Comparison of ENCODE assay signal across 8 mouse cellular contexts in the genomic region with DNA sequence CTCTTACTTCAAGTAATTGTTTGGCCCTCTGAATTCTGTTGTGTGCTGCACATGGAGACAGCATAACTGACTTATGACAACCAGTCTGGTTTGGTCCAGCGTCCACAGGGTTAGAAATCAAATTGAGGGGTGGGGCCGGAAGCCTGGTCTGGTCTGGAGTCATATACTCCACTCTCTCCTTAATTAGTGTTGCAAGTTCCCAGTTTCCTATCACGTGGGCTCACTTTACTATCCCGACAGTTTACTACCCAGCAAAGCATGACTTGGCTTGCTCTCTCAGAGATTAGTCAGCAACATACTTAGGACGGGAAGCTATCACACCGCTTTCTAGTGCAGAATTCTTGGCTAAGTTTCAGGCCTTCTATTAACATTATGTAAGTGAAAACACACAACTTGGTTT. TPM values are rescaled to one million over a fixed set of nuclear protein-coding genes. Genes with fewer than 3 reads are reported as not detected.
DNase-seq lines count a peak whose midpoint lies in the region; ATAC-seq and TF ChIP-seq lines count a peak whose summit lies in the region.

No protein-coding gene starts in this region.

- DNase-seq in adrenal gland, adult 8-10 months: peak; percentile 29
- DNase-seq in adrenal gland, postnatal 4 days (ENCODE audit: low spot score in 2 of 2): no peak
- DNase-seq in fibroblast of lung, adult 2 months (ENCODE audit: low read depth): peak; percentile 81
- DNase-seq in kidney, adult 18-20 months: peak; percentile 58
- peak; percentile 31 for DNase-seq in liver, postnatal 0 days
- no peak for DNase-seq in retina, embryonic 14.5 days (ENCODE audit: low spot score)
- DNase-seq in right cerebral cortex, postnatal 36 days (ENCODE audit: low spot score in 2 of 2): no peak

- WGBS in liver, postnatal 0 days (ENCODE audit: insufficient replicate concordance): 28% methylated on average over 6 of the region's 6 CpGs
- 74% methylated on average over 6 of the region's 6 CpGs for WGBS in hindbrain, embryonic 12.5 days

- peak; percentile 85 for ATAC-seq in liver, postnatal 0 days
- ATAC-seq in hindbrain, embryonic 12.5 days (ENCODE audit: low FRiP score): no peak

- H3K4me1 ChIP-seq in liver, postnatal 0 days (ENCODE audit: insufficient read depth): peaks cover 26% of the 10 kb centered on the region
- peaks cover 26% of the 10 kb centered on the region for H3K4me1 ChIP-seq in hindbrain, embryonic 12.5 days

- 0 out of 2 replicates have a peak overlapping the region, but pooled peaks have one; percentile 13 for H3K4me2 ChIP-seq in liver, postnatal 0 days (ENCODE audit: low read depth, low read length)
- H3K4me2 ChIP-seq in hindbrain, embryonic 12.5 days (replicated peaks): no peak overlapping the region

- H3K4me3 ChIP-seq in liver, postnatal 0 days (ENCODE audit: low read depth, low read length): no peak overlapping the region
- no peak overlapping the region for H3K4me3 ChIP-seq in hindbrain, embryonic 12.5 days

- H3K36me3 ChIP-seq in liver, postnatal 0 days (replicated peaks; ENCODE audit: insufficient read depth, low read length): no peaks in the 10 kb centered on the region
- no peaks in the 10 kb centered on the region for H3K36me3 ChIP-seq in hindbrain, embryonic 12.5 days

- H3K27me3 ChIP-seq in liver, postnatal 0 days (ENCODE audit: insufficient read depth, low read length): no peaks in the 10 kb centered on the region
- H3K27me3 ChIP-seq in hindbrain, embryonic 12.5 days: no peaks in the 10 kb centered on the region

- no peak for TF ChIP-seq CTCF in liver, postnatal 0 days (IDR thresholded peaks at IDR 0.05; ENCODE audit: low read depth)

- no peak overlapping the region for H3K27ac ChIP-seq in liver, postnatal 0 days (ENCODE audit: low read depth)
- H3K27ac ChIP-seq in hindbrain, embryonic 12.5 days: no peak overlapping the region

- H3K9ac ChIP-seq in liver, postnatal 0 days (replicated peaks): no peak overlapping the region
- H3K9ac ChIP-seq in hindbrain, embryonic 12.5 days: no peak overlapping the region

- peak; percentile 64; the same call in 1 of the 2 replicates for TF ChIP-seq EP300 in liver, postnatal 0 days (IDR thresholded peaks at IDR 0.05; ENCODE audit: low read depth)

- no peaks in the 10 kb centered on the region for H3K9me3 ChIP-seq in liver, postnatal 0 days (ENCODE audit: low read length)
- H3K9me3 ChIP-seq in hindbrain, embryonic 12.5 days (replicated peaks): no peaks in the 10 kb centered on the region

RNA-seq across cellular contexts. Expression of a gene that starts 36.3 kb away (rescaled TPM):
- total RNA-seq in adrenal gland, adult 8-10 months (2022): 10 to 100 TPM; 14.5 to 22.8 (median 16.7) TPM
- 10 to 100 TPM; 29.1 to 34.6 TPM for total RNA-seq in adrenal gland, postnatal 4 days (2021)
- polyA plus RNA-seq in liver, postnatal 0 days (2015; fragmentation: Nextera tagmentation; extraction: Ambion mirVana): 0.94 and 0.95 TPM in 2 replicates
- 7.2 and 8.6 TPM in 2 replicates for polyA plus RNA-seq in hindbrain, embryonic 12.5 days (2016; fragmentation: Nextera tagmentation; extraction: Ambion mirVana)

Comparison
In these comparisons a context has a peak if more than half of its experiments do, and no peak if none do; other contexts are left out.
1. DNase-seq: peak in adrenal gland, adult 8-10 months (single experiment), fibroblast of lung, adult 2 months (single experiment), kidney, adult 18-20 months (single experiment) and liver, postnatal 0 days (single experiment); none in adrenal gland, postnatal 4 days (0 of 2), retina, embryonic 14.5 days (single experiment) and right cerebral cortex, postnatal 36 days (0 of 2).